Mouse (Mus musculus) frontal cortex, adult (tissue): ENCODE measurements at regions not wholly inside any gene's neighbourhood (a gene's known extent, or its start where the extent isn't known, plus 50 kb on each side); places are given as distances from the start of the nearest gene placed in this dataset.

ENCODE experiments used
- ATAC-seq: cut with Nextera tagmentation; 2 replicates; pipeline ENCODE4 v1.9.2; 2017; ENCODE audit warnings: mild to moderate bottlenecking, moderate library complexity, mixed read lengths; ENCODE audit not compliant: low TSS enrichment

- ATAC-seq: no peak
Observed at GRCm38 (mm10) chr1:194208034-194209000, 409.7 kb upstream of the Plxna2 start.

GRCm38 (mm10) chr1:194197516-194197915, 420.5 kb upstream of the Plxna2 start:
- ATAC-seq: no peak

GRCm38 (mm10) chr1:194182293-194182692, 435.7 kb upstream of the Plxna2 start:
- ATAC-seq: no peak

- no peak for ATAC-seq
Observed at GRCm38 (mm10) chr1:194161469-194161868, 456.5 kb upstream of the Plxna2 start.

GRCm38 (mm10) chr1:194160761-194161461, 457.1 kb upstream of the Plxna2 start:
- no peak for ATAC-seq

- ATAC-seq: peak; percentile 38; the same call in 1 of the 2 replicates
Observed at GRCm38 (mm10) chr1:194157268-194157667, 460.8 kb upstream of the Plxna2 start.

- ATAC-seq: peak; percentile 65
Observed at GRCm38 (mm10) chr1:194148416-194149364, 469.3 kb upstream of the Plxna2 start.

GRCm38 (mm10) chr1:194117631-194118360, 500.2 kb upstream of the Plxna2 start:
- no peak for ATAC-seq

- ATAC-seq: no peak
Observed at GRCm38 (mm10) chr1:194114399-194114798, 503.6 kb upstream of the Plxna2 start.

GRCm38 (mm10) chr1:194111931-194112330, 506.1 kb upstream of the Plxna2 start:
- no peak for ATAC-seq

GRCm38 (mm10) chr1:194109172-194110071, 508.6 kb upstream of the Plxna2 start:
- ATAC-seq: no peak

GRCm38 (mm10) chr1:194108132-194108531, 509.9 kb upstream of the Plxna2 start:
- no peak for ATAC-seq

- no peak for ATAC-seq
Observed at GRCm38 (mm10) chr1:194107271-194107938, 510.6 kb upstream of the Plxna2 start.

GRCm38 (mm10) chr1:194089918-194090548, 528.0 kb upstream of the Plxna2 start:
- peak; percentile 57; the same call in 1 of the 2 replicates for ATAC-seq

GRCm38 (mm10) chr1:194058512-194058911, 559.5 kb upstream of the Plxna2 start:
- no peak for ATAC-seq

- ATAC-seq: no peak
Observed at GRCm38 (mm10) chr1:194056544-194056943, 561.5 kb upstream of the Plxna2 start.

- peak; percentile 97 for ATAC-seq
Observed at GRCm38 (mm10) chr1:194049746-194050351, 568.2 kb upstream of the Plxna2 start.
